Mouse (Mus musculus) stomach, postnatal 0 days (tissue): Measurements from ENCODE around the gene Fxr2.

ENCODE experiments used
- CTCF ChIP-seq: IDR thresholded peaks from 2 replicates; pipeline ENCODE4 v1.5.1; 2016; ENCODE audit warnings: antibody characterized with exemption, low read depth, mild to moderate bottlenecking, moderate library complexity
- EP300 ChIP-seq: optimal IDR thresholded peaks from 2 replicates; pipeline ENCODE3; 2016; ENCODE audit warnings: antibody characterized with exemption

GRCm38 (mm10) chr11:69603516-69603915 lies 29.3 kb upstream of the Fxr2 start:
- TF ChIP-seq CTCF = no peak
- TF ChIP-seq EP300 = no peak
